Mouse (Mus musculus) ES-E14 (cell line): ENCODE data around the gene Slc16a11. TPM values are rescaled to one million over a fixed set of nuclear protein-coding genes. Genes with fewer than 3 reads are reported as not detected.

Source experiments
- DNase-seq: peaks from one replicate; pipeline ENCODE4 v3.0.0-alpha.2; 2013; ENCODE audit warnings: low read depth, low spot score
- H3K27ac ChIP-seq: 2 replicates; pipeline ENCODE4 v1.5.1; 2012; ENCODE audit warnings: low read depth, mild to moderate bottlenecking, low read length, moderate library complexity, mixed read lengths; ENCODE audit not compliant: poor library complexity, insufficient read depth, severe bottlenecking
- H3K36me3 ChIP-seq: 2 replicates; pipeline ENCODE4 v1.6.1; 2012; ENCODE audit warnings: mild to moderate bottlenecking, low read length, moderate library complexity, mixed read lengths; ENCODE audit not compliant: control insufficient read depth, poor library complexity, insufficient read depth, severe bottlenecking
- H3K4me1 ChIP-seq, 2 experiments: fragments of 150-350 bp in 1 of 2; sonication (generic) in 1 of 2; 2 replicates each; pipeline ENCODE4 v1.6.1; 2012; ENCODE audit warnings: low read length in 2 of 2, mild to moderate bottlenecking in 1 of 2, mixed read lengths in 1 of 2; ENCODE audit not compliant: control insufficient read depth in 2 of 2, insufficient read depth in 2 of 2, poor library complexity in 1 of 2
- H3K4me3 ChIP-seq, 2 experiments: fragments of 150-350 bp in 1 of 2; sonication (generic) in 1 of 2; 2 replicates each; pipeline ENCODE4 v1.5.1; 2012; ENCODE audit warnings: low read length in 2 of 2, low read depth in 1 of 2, mild to moderate bottlenecking in 1 of 2, mixed read lengths in 1 of 2; ENCODE audit not compliant: insufficient read depth in 1 of 2, poor library complexity in 1 of 2, severe bottlenecking in 1 of 2
- H3K9ac ChIP-seq: 2 replicates; pipeline ENCODE4 v1.6.1; 2012; ENCODE audit warnings: low read depth, mild to moderate bottlenecking, low read length, mixed read lengths; ENCODE audit not compliant: poor library complexity, insufficient read depth, severe bottlenecking
- H3K9me3 ChIP-seq: fragments of 150-350 bp; sonication (generic); 2 replicates; pipeline ENCODE4 v1.6.1; 2012; ENCODE audit warnings: low read depth, mild to moderate bottlenecking, low read length; ENCODE audit not compliant: control insufficient read depth, insufficient read depth
- CHD2 ChIP-seq: IDR thresholded peaks from 2 replicates; pipeline ENCODE4 v1.6.1; 2014; ENCODE audit warnings: mild to moderate bottlenecking, low read depth, low read length, inconsistent platforms
- HCFC1 ChIP-seq: IDR thresholded peaks from 2 replicates; pipeline ENCODE4 v1.6.1; 2012; ENCODE audit warnings: low read length, inconsistent platforms, borderline replicate concordance; ENCODE audit not compliant: insufficient read depth
- MAFK ChIP-seq: IDR thresholded peaks from 2 replicates; pipeline ENCODE4 v1.6.1; 2014; ENCODE audit warnings: mild to moderate bottlenecking, low read depth, low read length, inconsistent platforms; ENCODE audit not compliant: insufficient read depth
- ZC3H11A ChIP-seq: IDR thresholded peaks from 2 replicates; pipeline ENCODE4 v1.6.1; 2012; ENCODE audit warnings: low read depth, mild to moderate bottlenecking, inconsistent platforms, low read length, borderline replicate concordance
- ZNF384 ChIP-seq: IDR thresholded peaks from 2 replicates; pipeline ENCODE4 v1.6.1; 2012; ENCODE audit warnings: low read depth, low read length, inconsistent platforms
- in situ Hi-C, 2 experiments: fragments of 600-800 bp; cut with MboI; formaldehyde crosslinking; loops; one replicate each; pipeline ENCODE4 v1.15.1; 2025; ENCODE audit warnings: low sequenced_read_pairs in 2 of 2, inconsistent platforms in 1 of 2; ENCODE audit not compliant: unreplicated experiment in 2 of 2
- total RNA-seq: library from RNA; depleted of rRNA; stranded (reverse); fragments of 300-350 nt; gene quantifications from 2 replicates; pipeline ENCODE4 v1.2.3, GENCODE M21; 2012

Slc16a11 gene
- total RNA-seq, 1 experiment = 0.98 TPM

DNA sequence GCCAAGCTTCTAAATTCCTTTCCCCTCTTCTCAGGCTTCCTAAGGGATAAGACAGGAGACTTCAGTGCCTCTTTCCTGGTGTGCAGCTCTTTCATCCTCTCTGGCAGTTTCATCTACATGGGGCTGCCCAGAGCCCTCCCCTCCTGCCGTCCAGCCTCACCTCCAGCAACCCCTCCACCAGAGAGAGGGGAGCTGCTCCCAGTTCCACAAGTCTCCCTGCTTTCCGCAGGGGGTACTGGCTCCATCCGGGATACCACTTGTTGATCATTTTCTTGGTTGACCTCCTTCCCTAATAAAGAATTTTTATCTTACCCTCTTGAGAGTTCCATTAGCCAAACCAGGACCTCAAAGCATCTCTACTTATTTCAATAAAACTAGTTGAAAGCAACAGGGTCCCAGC, 3.6 kb downstream of the Slc16a11 start:
- no peak for DNase-seq
- peaks cover 2 to 18% of the 10 kb centered on the region in 2 experiments; a peak in 2 of 4 replicates for H3K4me1 ChIP-seq
- H3K9me3 ChIP-seq = no peaks in the 10 kb centered on the region
- H3K9ac ChIP-seq = no peak overlapping the region
- no peak overlapping the region for H3K4me3 ChIP-seq
- in situ Hi-C loops = loop anchor here in 1 of 2 experiments (10.0 kb wide), 1 partner anchor 281 kb away; the partner anchor contains the start of gene Ybx2
- no peak for TF ChIP-seq MAFK
- no peak for TF ChIP-seq CHD2
- no peak for TF ChIP-seq ZNF384
- TF ChIP-seq HCFC1 = no peak
- TF ChIP-seq ZC3H11A = no peak
- peaks cover 9% of the 10 kb centered on the region for H3K36me3 ChIP-seq
- H3K27ac ChIP-seq = no peak overlapping the region

GRCm38 (mm10) chr11:70218039-70218438, 5.5 kb downstream of the Slc16a11 start:
- no peak for DNase-seq
- TF ChIP-seq HCFC1 (no peak), ZNF384 (no peak), CHD2 (no peak), MAFK (no peak), ZC3H11A (no peak)
- H3K4me3 ChIP-seq = no peak overlapping the region
- no peaks in the 10 kb centered on the region for H3K9me3 ChIP-seq
- no peak overlapping the region for H3K27ac ChIP-seq
- H3K9ac ChIP-seq = no peak overlapping the region
- peaks cover 4 to 20% of the 10 kb centered on the region in 2 experiments; a peak in 3 of 4 replicates for H3K4me1 ChIP-seq
- in situ Hi-C loops = loop anchor here in 1 of 2 experiments (10.0 kb wide), 1 partner anchor 283 kb away; the partner anchor contains the start of gene Ybx2
- peaks cover 9% of the 10 kb centered on the region for H3K36me3 ChIP-seq

DNA sequence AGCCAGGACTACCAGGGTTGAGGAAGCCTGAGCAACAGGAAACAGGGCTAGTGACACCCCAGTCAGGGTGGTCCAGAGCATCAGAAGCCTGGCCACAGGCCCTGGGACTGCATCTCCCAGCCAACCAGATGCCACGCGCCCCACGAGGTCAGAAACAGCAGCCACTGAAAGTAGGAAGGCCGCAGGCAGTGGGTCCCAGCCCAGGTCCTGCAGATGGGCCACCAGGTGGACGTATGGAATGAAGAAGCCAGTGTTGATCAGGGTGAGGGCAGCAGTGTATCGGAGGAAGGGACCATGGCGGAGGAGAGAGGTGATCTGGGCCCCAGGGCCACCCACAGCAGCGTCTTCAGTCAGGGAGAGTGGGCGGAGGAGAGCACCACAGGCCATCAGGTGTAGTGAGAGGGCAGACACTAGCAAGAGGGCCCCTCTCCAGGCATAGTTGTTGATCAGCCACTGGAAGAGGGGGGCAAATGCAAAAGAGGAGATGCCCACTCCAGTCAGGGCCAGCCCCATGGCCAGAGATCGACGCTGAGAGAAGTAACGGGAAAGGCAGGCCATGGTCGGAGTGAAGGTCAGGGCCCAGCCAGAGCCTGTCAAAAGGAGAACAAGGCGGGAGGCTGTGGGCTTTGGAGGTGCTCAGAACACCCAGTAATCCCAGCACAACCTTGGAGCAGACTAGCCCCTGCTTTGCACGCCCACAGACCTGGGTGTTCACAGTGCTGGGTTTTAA, 6.4 kb downstream of the Slc16a11 start:
- no peak overlapping the region for H3K27ac ChIP-seq
- no peak overlapping the region for H3K9ac ChIP-seq
- in situ Hi-C loops = loop anchor here in 1 of 2 experiments (10.0 kb wide), 1 partner anchor 284 kb away; the partner anchor contains the start of gene Ybx2
- no peak for TF ChIP-seq HCFC1
- TF ChIP-seq MAFK = no peak
- no peak for TF ChIP-seq ZNF384
- TF ChIP-seq ZC3H11A = no peak
- no peak for TF ChIP-seq CHD2
- no peak for DNase-seq
- H3K36me3 ChIP-seq = peaks cover 14% of the 10 kb centered on the region
- no peaks in the 10 kb centered on the region for H3K9me3 ChIP-seq
- peaks cover 2 to 23% of the 10 kb centered on the region in 2 experiments; a peak in 3 of 4 replicates for H3K4me1 ChIP-seq
- H3K4me3 ChIP-seq = no peak overlapping the region

GRCm38 (mm10) chr11:70219873-70220272, 7.3 kb downstream of the Slc16a11 start:
- H3K4me1 ChIP-seq = peaks cover 2 to 19% of the 10 kb centered on the region in 2 experiments; a peak in 3 of 4 replicates
- no peak overlapping the region for H3K27ac ChIP-seq
- H3K9ac ChIP-seq = peak overlapping the region; percentile 66
- TF ChIP-seq HCFC1 (no peak), ZNF384 (no peak), CHD2 (no peak), ZC3H11A (no peak), MAFK (no peak)
- in situ Hi-C loops = loop anchor here in 1 of 2 experiments (10.0 kb wide), 1 partner anchor 285 kb away; the partner anchor contains the start of gene Ybx2
- H3K36me3 ChIP-seq = peaks cover 14% of the 10 kb centered on the region
- no peak for DNase-seq
- peak overlapping the region; percentile 61 to 67 for H3K4me3 ChIP-seq
- no peaks in the 10 kb centered on the region for H3K9me3 ChIP-seq
